Mouse (Mus musculus): Measurements from ENCODE around the gene Bclaf3. TPM values are rescaled to one million over a fixed set of nuclear protein-coding genes. Genes with fewer than 3 reads are reported as not detected.

Gene Bclaf3
- total and polyA plus RNA-seq, 3 experiments: 12.8 to 23.7 TPM; not detected in 1

GRCm38 (mm10) chrX:159509042-159509441 is 17.4 kb upstream of the Bclaf3 start (continued):
- TF ChIP-seq ZC3H11A (IDR thresholded peaks at IDR 0.05; ENCODE audit: low read depth, low read length): no peak
- TF ChIP-seq MYC (IDR thresholded peaks at IDR 0.05; ENCODE audit: low read depth, low read length): peak; percentile 95
- peak; percentile 96 for TF ChIP-seq MYB (IDR thresholded peaks at IDR 0.05; ENCODE audit: low read depth, low read length)
- TF ChIP-seq SIN3A (IDR thresholded peaks at IDR 0.05; ENCODE audit: low read length): peak; percentile 97
- TF ChIP-seq HCFC1 (IDR thresholded peaks at IDR 0.05; ENCODE audit: low read depth, low read length): peak; percentile 72
- TF ChIP-seq BHLHE40 (IDR thresholded peaks at IDR 0.05; ENCODE audit: borderline replicate concordance, low read depth, low read length): peak; percentile 71; the same call in 1 of the 2 replicates
- no peak for TF ChIP-seq NRF1 (IDR thresholded peaks at IDR 0.05; ENCODE audit: insufficient read depth, low read depth, low read length, poor library complexity, severe bottlenecking)
- TF ChIP-seq RAD21 (IDR thresholded peaks at IDR 0.05; ENCODE audit: low read depth, low read length): no peak
- TF ChIP-seq KAT2A (conservative IDR thresholded peaks at IDR 0.05; ENCODE audit: low read depth, low read length): 0 out of 2 replicates have a peak, but pooled peaks have one; percentile 30
- no peak for TF ChIP-seq CHD2 (IDR thresholded peaks at IDR 0.05; ENCODE audit: low read length)
- no peak; the same call in 1 of the 2 replicates for TF ChIP-seq USF1 (IDR thresholded peaks at IDR 0.05; ENCODE audit: low read depth, low read length)

- peak overlapping the region; percentile 98 for H3K9ac ChIP-seq (ENCODE audit: control insufficient read depth, low read depth, low read length, poor library complexity, severe bottlenecking)
- H3K4me1 ChIP-seq (ENCODE audit: control insufficient read depth in 1 of 2, insufficient read depth in 2 of 2, low read length in 2 of 2): peaks cover 2 to 14% of the 10 kb centered on the region in 2 experiments; a peak in 3 of 4 replicates
- H3K4me3 ChIP-seq (ENCODE audit: control insufficient read depth in 1 of 2, insufficient read depth in 1 of 2, low read depth in 2 of 2, low read length in 2 of 2): peak overlapping the region; percentile 57 to 75
- H3K27me3 ChIP-seq (ENCODE audit: control insufficient read depth in 1 of 2, insufficient read depth in 2 of 2, low read length in 2 of 2): no peaks in the 10 kb centered on the region
- H3K36me3 ChIP-seq (ENCODE audit: control insufficient read depth in 1 of 2, insufficient read depth in 2 of 2, low read length in 2 of 2): peaks cover 0 to 7% of the 10 kb centered on the region in 2 experiments; a peak in 2 of 4 replicates
- H3K9me3 ChIP-seq (replicated peaks; ENCODE audit: insufficient read depth, low read length): no peaks in the 10 kb centered on the region
- H3K79me2 ChIP-seq (ENCODE audit: control insufficient read depth, insufficient read depth, low read length, poor library complexity): peaks cover 16% of the 10 kb centered on the region
- DNase-seq (ENCODE audit: low read depth, low spot score): peak; percentile 80
- TF ChIP-seq EP300 (IDR thresholded peaks at IDR 0.05; ENCODE audit: low read depth in 1 of 2, low read length in 2 of 2): 0 out of 4 replicates have a peak, but pooled peaks of 1 of the 2 experiments have one; percentile 4
- peak in 2 of 3 experiments; percentile 6 to 25; a peak in 2 of 6 replicates for TF ChIP-seq CTCF (IDR thresholded peaks at IDR 0.05 in 2 of 3, conservative IDR thresholded peaks at IDR 0.05 in 1 of 3; ENCODE audit: control insufficient read depth in 1 of 3, insufficient read depth in 1 of 3, low read depth in 2 of 3, low read length in 3 of 3, poor library complexity in 1 of 3, severe bottlenecking in 1 of 3)
- 0 out of 2 replicates have a peak, but pooled peaks have one; percentile 21 for TF ChIP-seq E2F4 (IDR thresholded peaks at IDR 0.05; ENCODE audit: borderline replicate concordance, low read depth, low read length)
- TF ChIP-seq USF2 (IDR thresholded peaks at IDR 0.05; ENCODE audit: borderline replicate concordance in 1 of 2, insufficient read depth in 1 of 2, low read depth in 1 of 2, low read length in 2 of 2): no peak
- no peak for TF ChIP-seq KAT2A (conservative IDR thresholded peaks at IDR 0.05; ENCODE audit: low read depth, low read length)
- 0 out of 2 replicates have a peak, but pooled peaks have one; percentile 1 for TF ChIP-seq CHD1 (IDR thresholded peaks at IDR 0.05; ENCODE audit: low read depth, low read length)
- TF ChIP-seq UBTF (IDR thresholded peaks at IDR 0.05; ENCODE audit: borderline replicate concordance, insufficient read depth, low read depth, low read length): no peak
- no peak for TF ChIP-seq SMC3 (IDR thresholded peaks at IDR 0.05; ENCODE audit: low read depth, low read length)
- peak; percentile 41; the same call in 1 of the 2 replicates for TF ChIP-seq TBP (IDR thresholded peaks at IDR 0.05; ENCODE audit: low read depth, low read length)
- TF ChIP-seq HCFC1 (IDR thresholded peaks at IDR 0.05; ENCODE audit: low read depth, low read length): 0 out of 2 replicates have a peak, but pooled peaks have one; percentile 32
- TF ChIP-seq NELFE (IDR thresholded peaks at IDR 0.05; ENCODE audit: low read depth, low read length): peak; percentile 28; the same call in 1 of the 2 replicates
- peak; percentile 40; the same call in 1 of the 2 replicates for TF ChIP-seq SIN3A (IDR thresholded peaks at IDR 0.05; ENCODE audit: low read length)
- 0 out of 2 replicates have a peak, but pooled peaks have one; percentile 30 for TF ChIP-seq ZMIZ1 (IDR thresholded peaks at IDR 0.05; ENCODE audit: low read depth, low read length)
- TF ChIP-seq ZNF384 (IDR thresholded peaks at IDR 0.05; ENCODE audit: low read depth, low read length): peak; percentile 85
- 0 out of 2 replicates have a peak, but pooled peaks have one; percentile 15 for TF ChIP-seq ETS1 (IDR thresholded peaks at IDR 0.05; ENCODE audit: low read depth, low read length)
- 0 out of 4 replicates have a peak, but pooled peaks of 1 of the 2 experiments have one; percentile 22 for TF ChIP-seq POLR2A (IDR thresholded peaks at IDR 0.05; ENCODE audit: control insufficient read depth in 1 of 2, insufficient read depth in 1 of 2, low read depth in 1 of 2, low read length in 2 of 2, poor library complexity in 1 of 2)
- peak; percentile 56 for TF ChIP-seq MAX (IDR thresholded peaks at IDR 0.05; ENCODE audit: low read length)
- peak overlapping the region; percentile 99 for H3K27ac ChIP-seq (ENCODE audit: control insufficient read depth, low read depth, low read length)
Observed at GRCm38 (mm10) chrX:159509847-159510715, 16.4 kb upstream of the Bclaf3 start.

Data from MEL (cell line).